Mouse (Mus musculus) CD4-positive, CD25-positive, alpha-beta regulatory T cell, adult 4 months (primary cell): ENCODE measurements around the gene Taf1d. TPM values are rescaled to one million over a fixed set of nuclear protein-coding genes. Genes with fewer than 3 reads are reported as not detected.
A peak's percentile ranks its signal among the peaks of the same experiment; 100 is the strongest.
"Not testable (repeated sequence)": the region's sequence is repeated elsewhere in the genome, so short reads cannot be mapped to it uniquely, and the experiment has no call there.

ENCODE experiments used
- ATAC-seq: one replicate; pipeline ENCODE4 v1.8.0; 2017
- polyA plus RNA-seq, 2 experiments: library from polyadenylated mRNA; unstranded; fragments of 100-300 nt; shearing (Covaris generic); gene quantifications; one replicate each; pipeline ENCODE4 v1.2.1; 2017

Taf1d gene
- polyA plus RNA-seq, 2 experiments from 2014 or later, result 115 to 148 TPM

DNA sequence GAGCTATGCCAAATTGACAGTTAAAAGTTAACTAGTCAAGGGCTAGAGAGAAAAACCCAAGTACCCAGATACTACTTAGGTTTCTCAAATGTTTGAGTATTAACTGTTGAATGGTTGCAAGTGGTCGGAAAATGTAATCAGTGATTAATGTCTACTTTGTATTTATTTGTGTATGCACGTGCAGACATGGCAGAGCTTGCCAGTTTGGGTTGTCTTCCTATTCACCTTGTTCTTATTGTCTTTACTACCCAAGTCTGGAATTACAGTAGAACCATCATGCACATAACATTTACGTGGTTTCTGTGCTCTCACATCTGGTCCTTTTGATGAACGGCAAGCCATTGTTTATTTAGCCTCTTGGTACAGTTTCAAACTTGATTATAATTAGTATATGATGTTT is 3.4 kb downstream of the Taf1d start:
- no peak for ATAC-seq

- ATAC-seq, result no peak
Observed at GRCm38 (mm10) chr9:15310179-15310578, 4.2 kb downstream of the Taf1d start.

DNA sequence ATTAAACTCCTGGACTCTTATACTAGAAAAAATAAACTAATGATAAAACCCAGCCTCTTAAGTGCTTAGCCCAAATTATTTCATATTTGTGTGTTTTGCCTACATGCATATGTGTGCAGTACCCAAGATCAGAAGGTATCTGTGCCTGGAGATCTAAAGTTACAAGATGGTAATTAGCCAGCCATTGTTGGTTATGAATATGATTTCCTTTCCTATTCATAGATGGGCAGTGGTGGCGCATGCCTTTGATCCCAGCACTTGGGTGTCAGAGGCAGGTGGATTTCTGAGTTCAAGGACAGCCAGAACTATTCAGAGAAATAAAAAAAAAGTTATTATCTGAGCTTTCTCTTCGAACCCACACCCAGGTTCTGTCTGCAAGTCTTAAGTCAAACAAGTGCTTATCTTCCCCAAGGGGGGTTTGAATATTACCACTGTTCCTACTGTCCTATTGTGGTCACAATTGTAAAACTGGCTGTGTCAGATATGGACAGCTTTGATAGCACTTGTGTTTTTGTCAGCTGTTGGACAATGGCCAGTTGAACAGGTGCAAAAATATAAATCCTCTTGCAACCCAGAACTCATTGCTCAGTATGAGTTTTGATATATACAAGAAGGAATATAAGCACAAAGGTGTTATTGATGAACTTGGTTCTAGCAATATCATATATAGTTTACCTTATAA is 6.2 kb downstream of the Taf1d start:
- no peak for ATAC-seq

- no peak for ATAC-seq
Observed at GRCm38 (mm10) chr9:15313633-15314032, 7.6 kb downstream of the Taf1d start.

DNA sequence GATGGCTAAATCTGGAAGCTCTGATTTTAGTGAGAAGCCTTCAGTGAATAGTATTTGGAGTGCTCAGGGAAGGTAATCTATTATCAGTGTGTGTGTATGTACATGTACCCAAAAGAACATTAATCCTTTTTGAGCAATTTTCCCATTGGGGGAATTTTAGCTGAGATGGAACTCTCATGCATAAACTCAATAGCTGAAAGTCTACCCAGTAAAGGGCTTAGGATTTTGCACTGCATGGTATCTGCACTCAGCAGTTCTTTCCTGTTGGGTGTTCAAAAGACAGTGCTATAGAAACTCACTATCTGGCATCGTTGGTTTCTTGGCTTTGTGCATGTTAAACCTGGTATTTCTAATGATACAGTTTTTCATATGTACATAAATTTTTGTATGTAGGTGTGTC is 8.6 kb downstream of the Taf1d start:
- no peak for ATAC-seq

- ATAC-seq, result not testable (repeated sequence)
Observed at GRCm38 (mm10) chr9:15316296-15316695, 10.3 kb downstream of the Taf1d start.

- ATAC-seq, result no peak
Observed at GRCm38 (mm10) chr9:15317223-15318169, 11.5 kb downstream of the Taf1d start.

DNA sequence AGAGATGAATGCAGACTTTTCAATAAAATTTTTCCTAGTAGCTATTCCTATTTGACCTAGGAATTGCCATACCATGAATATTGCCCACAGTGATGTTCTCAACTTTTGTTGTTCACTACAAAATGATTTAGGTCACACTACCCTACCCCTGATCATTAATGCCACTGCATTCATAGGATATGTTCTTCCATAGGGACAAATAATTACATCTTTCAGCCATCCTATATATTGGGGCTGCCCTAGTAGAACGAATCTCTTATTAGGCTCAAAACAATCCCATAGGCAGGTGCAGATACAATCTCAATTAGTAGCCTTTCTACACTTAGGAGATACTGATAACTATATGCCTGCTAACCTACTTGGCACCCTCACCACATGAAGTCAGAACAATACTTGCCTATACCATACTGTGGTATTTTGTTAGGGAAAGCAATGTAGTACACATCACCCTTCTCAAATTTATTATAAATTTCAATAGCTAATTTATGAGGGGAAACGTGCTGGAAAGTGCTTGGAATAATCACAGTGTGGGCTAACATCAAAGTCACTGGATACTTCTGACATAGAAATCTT is 12.2 kb downstream of the Taf1d start:
- no peak for ATAC-seq

DNA sequence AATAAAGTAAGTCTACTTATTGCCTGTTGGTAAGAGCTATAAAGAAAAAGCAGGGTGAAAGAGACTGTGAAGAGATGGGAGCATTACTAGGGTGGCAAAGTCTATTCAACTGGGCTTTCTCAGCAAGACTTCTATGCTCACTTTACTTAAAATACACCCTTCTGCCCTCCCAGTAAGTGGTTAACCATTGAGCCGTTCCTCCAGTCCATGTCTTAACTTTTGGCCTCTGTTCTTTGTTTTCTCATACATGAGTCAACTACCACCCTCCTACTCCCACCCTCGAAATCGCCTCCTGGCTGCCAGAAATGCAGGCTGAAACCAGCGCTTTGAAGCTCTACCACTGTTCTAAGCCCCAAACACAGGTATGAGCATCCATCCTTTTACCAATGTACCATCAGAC is 31.8 kb downstream of the Taf1d start:
- ATAC-seq, result no peak

GRCm38 (mm10) chr9:15349925-15350324 is 43.9 kb downstream of the Taf1d start:
- no peak for ATAC-seq

- ATAC-seq, result no peak
Observed at GRCm38 (mm10) chr9:15356916-15357483, 51.0 kb downstream of the Taf1d start.

GRCm38 (mm10) chr9:15357484-15358275 is 51.7 kb downstream of the Taf1d start, which contains the start of gene Cep295:
TSS of gene Cep295 (minus strand) at chr9:15357788.
- peak; percentile 98 for ATAC-seq

GRCm38 (mm10) chr9:15364843-15365242 is 58.8 kb downstream of the Taf1d start:
- no peak for ATAC-seq

DNA sequence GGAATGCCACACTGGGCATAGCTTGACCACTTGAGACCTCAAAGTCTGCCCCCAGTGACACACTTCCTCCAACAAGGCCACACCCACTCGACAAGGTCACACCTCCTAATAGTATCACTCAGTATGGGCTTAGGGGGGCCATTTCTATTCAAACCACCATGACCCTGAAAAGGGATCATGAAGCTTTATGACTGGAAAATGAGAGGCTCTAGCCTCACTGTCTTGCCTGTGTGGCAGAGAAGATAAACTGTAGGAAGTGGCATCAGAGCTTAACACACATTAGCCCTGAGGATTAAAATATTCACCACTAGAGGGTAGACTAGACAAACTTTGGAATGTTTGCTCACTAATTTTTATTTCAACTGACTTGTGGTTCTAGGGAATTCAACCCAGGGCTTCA is 59.8 kb downstream of the Taf1d start:
- no peak for ATAC-seq

- no peak for ATAC-seq
Observed at GRCm38 (mm10) chr9:15366260-15366659, 60.2 kb downstream of the Taf1d start.

Other genes with a start within 250 kb of the Taf1d start
- gene Hephl1, start 194.1 kb upstream of the Taf1d start, polyA plus RNA-seq, result not detected
- under 1 TPM in 1 of 2 experiments, not detected in 1; 0.22 TPM for gene Vstm5, start 67.2 kb upstream of the Taf1d start, polyA plus RNA-seq
- gene Med17, start 26.3 kb upstream of the Taf1d start, polyA plus RNA-seq, result 10 to 100 TPM; 22.7 to 23.9 TPM
- gene 4931406C07Rik, start 234 bp downstream of the Taf1d start, polyA plus RNA-seq, result 1 to 10 TPM; 3.6 to 6.3 TPM
- 10 to 100 TPM; 24.5 to 25.9 TPM for gene Cep295, start 51.6 kb downstream of the Taf1d start, polyA plus RNA-seq
- gene Smco4, start 187.2 kb downstream of the Taf1d start, polyA plus RNA-seq, result 10 to 100 TPM; 10.5 to 25.1 TPM